Mouse (Mus musculus) MEL (cell line): ENCODE measurements around the gene Olfr330. TPM values are rescaled to one million over a fixed set of nuclear protein-coding genes. Genes with fewer than 3 reads are reported as not detected.
"Not testable (repeated sequence)": the region's sequence is repeated elsewhere in the genome, so short reads cannot be mapped to it uniquely, and the experiment has no call there.

ENCODE experiments used
- DNase-seq: peaks from one replicate; pipeline ENCODE4 v3.0.0; 2011; ENCODE audit warnings: low read depth, low spot score
- H3K27ac ChIP-seq: 2 replicates; pipeline ENCODE4 v1.5.1; 2012; ENCODE audit warnings: low read depth, mild to moderate bottlenecking, control low read depth, low read length, moderate library complexity; ENCODE audit not compliant: control insufficient read depth
- H3K27me3 ChIP-seq, 2 experiments: fragments of 150-350 bp in 1 of 2; sonication (generic) in 1 of 2; 2 replicates each; pipeline ENCODE4 v1.6.1; 2012; ENCODE audit warnings: low read length in 2 of 2, mild to moderate bottlenecking in 2 of 2, improper control_type of control experiment in 1 of 2, moderate library complexity in 1 of 2; ENCODE audit not compliant: insufficient read depth in 2 of 2, control insufficient read depth in 1 of 2
- H3K36me3 ChIP-seq, 2 experiments: 2 replicates each; pipeline ENCODE4 v1.6.1; 2012 to 2014; ENCODE audit warnings: low read length in 2 of 2, improper control_type of control experiment in 1 of 2, inconsistent platforms in 1 of 2, mild to moderate bottlenecking in 1 of 2; ENCODE audit not compliant: insufficient read depth in 2 of 2, control insufficient read depth in 1 of 2
- H3K4me1 ChIP-seq, 2 experiments: fragments of 150-350 bp in 1 of 2; sonication (generic) in 1 of 2; 2 replicates each; pipeline ENCODE4 v1.6.1; 2012; ENCODE audit warnings: low read length in 2 of 2, improper control_type of control experiment in 1 of 2, mild to moderate bottlenecking in 1 of 2; ENCODE audit not compliant: insufficient read depth in 2 of 2, control insufficient read depth in 1 of 2
- H3K4me3 ChIP-seq, 2 experiments: fragments of 150-350 bp in 1 of 2; sonication (generic) in 1 of 2; 2 replicates each; pipeline ENCODE4 v1.5.1; 2012; ENCODE audit warnings: low read depth in 2 of 2, low read length in 2 of 2, mild to moderate bottlenecking in 2 of 2, moderate library complexity in 2 of 2, control low read depth in 1 of 2, improper control_type of control experiment in 1 of 2; ENCODE audit not compliant: control insufficient read depth in 1 of 2, insufficient read depth in 1 of 2
- H3K79me2 ChIP-seq: 2 replicates; pipeline ENCODE4 v1.6.1; 2012; ENCODE audit warnings: mild to moderate bottlenecking, low read length, moderate library complexity; ENCODE audit not compliant: control insufficient read depth, poor library complexity, insufficient read depth
- H3K9ac ChIP-seq: 2 replicates; pipeline ENCODE4 v1.6.1; 2012; ENCODE audit warnings: low read depth, mild to moderate bottlenecking, control low read depth, low read length, moderate library complexity; ENCODE audit not compliant: control insufficient read depth, poor library complexity, severe bottlenecking
- H3K9me3 ChIP-seq: fragments of 150-350 bp; sonication (generic); replicated peaks from 2 replicates; pipeline ENCODE4 v1.6.1; 2012; ENCODE audit warnings: mild to moderate bottlenecking, low read length, improper control_type of control experiment, moderate library complexity; ENCODE audit not compliant: insufficient read depth
- CTCF ChIP-seq, 3 experiments: IDR thresholded peaks in 2 of 3; conservative IDR thresholded peaks in 1 of 3; 2 replicates each; pipeline ENCODE4 v1.5.1; 2011 to 2012; ENCODE audit warnings: low read length in 3 of 3, low read depth in 2 of 3, mild to moderate bottlenecking in 2 of 3, improper control_type of control experiment in 1 of 3, inconsistent platforms in 1 of 3, mixed read lengths in 1 of 3, moderate library complexity in 1 of 3; ENCODE audit not compliant: control insufficient read depth in 1 of 3, insufficient read depth in 1 of 3, poor library complexity in 1 of 3, severe bottlenecking in 1 of 3
- E2F4 ChIP-seq: IDR thresholded peaks from 2 replicates; pipeline ENCODE4 v1.6.1; 2011; ENCODE audit warnings: low read depth, low read length, improper control_type of control experiment, borderline replicate concordance
- MAFK ChIP-seq: IDR thresholded peaks from 2 replicates; pipeline ENCODE4 v1.6.1; 2011; ENCODE audit warnings: low read depth, mild to moderate bottlenecking, low read length, improper control_type of control experiment, borderline replicate concordance
- MAX ChIP-seq: IDR thresholded peaks from 2 replicates; pipeline ENCODE4 v1.6.1; 2011; ENCODE audit warnings: low read length, improper control_type of control experiment
- MXI1 ChIP-seq: IDR thresholded peaks from 2 replicates; pipeline ENCODE4 v1.6.1; 2011; ENCODE audit warnings: mild to moderate bottlenecking, low read depth, low read length, improper control_type of control experiment
- MYB ChIP-seq: IDR thresholded peaks from 2 replicates; pipeline ENCODE4 v1.6.1; 2011; ENCODE audit warnings: mild to moderate bottlenecking, low read depth, low read length, improper control_type of control experiment
- POLR2AphosphoS2 ChIP-seq: IDR thresholded peaks from 2 replicates; pipeline ENCODE4 v1.6.1; 2011; ENCODE audit warnings: low read length, improper control_type of control experiment
- SIN3A ChIP-seq: IDR thresholded peaks from 2 replicates; pipeline ENCODE4 v1.6.1; 2012; ENCODE audit warnings: low read length, improper control_type of control experiment, inconsistent platforms
- TBP ChIP-seq: IDR thresholded peaks from 2 replicates; pipeline ENCODE4 v1.8.0; 2011; ENCODE audit warnings: low read depth, low read length, improper control_type of control experiment
- TCF12 ChIP-seq: IDR thresholded peaks from 2 replicates; pipeline ENCODE4 v1.6.1; 2014; ENCODE audit warnings: low read depth, mild to moderate bottlenecking, inconsistent platforms, low read length, improper control_type of control experiment, moderate library complexity
- ZNF384 ChIP-seq: IDR thresholded peaks from 2 replicates; pipeline ENCODE4 v1.6.1; 2012; ENCODE audit warnings: low read depth, mild to moderate bottlenecking, inconsistent platforms, low read length, improper control_type of control experiment
- polyA plus RNA-seq, 2 experiments: library from polyadenylated mRNA; stranded (reverse) in 1 of 2; unstranded in 1 of 2; fragments of >175 nt in 1 of 2; fragments of >200 nt in 1 of 2; gene quantifications; 2 replicates each; pipeline versions ENCODE4 v1.2.1 to v1.2.4; 2012; ENCODE audit warnings: low replicate concordance in 2 of 2, low read depth in 1 of 2; ENCODE audit not compliant: insufficient read length in 2 of 2, insufficient read depth in 1 of 2, missing spikeins in 1 of 2
- total RNA-seq: library from RNA; depleted of rRNA; stranded (reverse); fragments of 300-350 nt; gene quantifications from 2 replicates; pipeline ENCODE4 v1.2.3, GENCODE M21; 2012; rRNA removed

Olfr330 gene
- total RNA-seq (not detected in 2 replicates), polyA plus RNA-seq (not detected)

- not testable (repeated sequence) for H3K79me2 ChIP-seq, H3K36me3 ChIP-seq, H3K4me3 ChIP-seq, H3K4me1 ChIP-seq, H3K9ac ChIP-seq, DNase-seq, H3K9me3 ChIP-seq, H3K27ac ChIP-seq
- peaks cover 9 to 27% of the 10 kb centered on the region in 2 experiments for H3K27me3 ChIP-seq
Observed at GRCm38 (mm10) chr11:58534736-58535135, at the start of gene Olfr330. Olfr330 (minus strand) TSS chr11:58534836.

GRCm38 (mm10) chr11:58578636-58579035 is 44.0 kb upstream of the Olfr330 start:
- Histone ChIP-seq H3K9me3 (no peaks in the 10 kb centered on the region), H3K27ac (no peak overlapping the region), H3K27me3 (peaks cover 13 to 16% of the 10 kb centered on the region in 2 experiments), H3K79me2 (no peaks in the 10 kb centered on the region), H3K4me3 (no peak overlapping the region), H3K4me1 (no peaks in the 10 kb centered on the region), H3K9ac (no peak overlapping the region), H3K36me3 (no peaks in the 10 kb centered on the region)
- TF ChIP-seq CTCF (IDR thresholded peaks at IDR 0.05 in 2 of 3, conservative IDR thresholded peaks at IDR 0.05 in 1 of 3; ENCODE audit: control insufficient read depth in 1 of 3, insufficient read depth in 1 of 3, low read depth in 2 of 3, low read length in 3 of 3, poor library complexity in 1 of 3, severe bottlenecking in 1 of 3) (no peak), TBP (no peak), MAFK (no peak), ZNF384 (no peak), MAX (no peak), E2F4 (no peak), TCF12 (no peak), MYB (no peak), SIN3A (no peak)
- no peak for DNase-seq

- Histone ChIP-seq H3K4me1 (no peaks in the 10 kb centered on the region), H3K9me3 (no peaks in the 10 kb centered on the region), H3K27me3 (peaks cover 10 to 16% of the 10 kb centered on the region in 2 experiments), H3K79me2 (no peaks in the 10 kb centered on the region), H3K36me3 (no peaks in the 10 kb centered on the region), H3K27ac (no peak within 1 kb of the TSS), H3K4me3 (no peak within 1 kb of the TSS), H3K9ac (no peak within 1 kb of the TSS)
- DNase-seq, result no peak
- TF ChIP-seq MXI1 (no peak), POLR2AphosphoS2 (no peak)
Observed at GRCm38 (mm10) chr11:58577430-58577829, 42.8 kb upstream of the Olfr330 start, which contains the start of gene Olfr325. Olfr325 (plus strand) TSS chr11:58577730.
